Mouse (Mus musculus) layer of hippocampus, adult 8-10 months (tissue): ENCODE measurements around the gene Wdr90. TPM values are rescaled to one million over a fixed set of nuclear protein-coding genes. Genes with fewer than 3 reads are reported as not detected.
"Not testable (repeated sequence)": the region's sequence is repeated elsewhere in the genome, so short reads cannot be mapped to it uniquely, and the experiment has no call there.

Source experiments
- DNase-seq, 2 experiments: peaks; one replicate each; pipeline ENCODE4 v3.0.0; 2022; ENCODE audit warnings: low spot score in 2 of 2
- total RNA-seq, 4 experiments: library from RNA; stranded (reverse); gene quantifications; 2 replicates each; pipeline ENCODE4 v1.2.4; 2022

Wdr90 gene
- total RNA-seq, 4 experiments from 2014 or later: 19.0 to 28.8 (median 23.6) TPM

- DNase-seq: no peak
These were observed 16.7 kb upstream of the Wdr90 start for GRCm38 (mm10) chr17:25877741-25878610.

GRCm38 (mm10) chr17:25877025-25877424 lies 15.7 kb upstream of the Wdr90 start:
- no peak for DNase-seq

GRCm38 (mm10) chr17:25876347-25876915 lies 15.1 kb upstream of the Wdr90 start:
- DNase-seq: no peak

GRCm38 (mm10) chr17:25875171-25876136 lies 14.2 kb upstream of the Wdr90 start:
- peak; percentile 85 to 91 for DNase-seq

GRCm38 (mm10) chr17:25874721-25875170 lies 13.4 kb upstream of the Wdr90 start, which contains the start of gene Mettl26:
Gene Mettl26, plus strand, starts transcription at chr17:25875074.
- DNase-seq: peak; percentile 94 to 99

GRCm38 (mm10) chr17:25874148-25874720 lies 12.9 kb upstream of the Wdr90 start:
- DNase-seq: no peak

GRCm38 (mm10) chr17:25873405-25874147 lies 12.3 kb upstream of the Wdr90 start:
- DNase-seq: no peak

- no peak for DNase-seq
These were observed 11.4 kb upstream of the Wdr90 start for GRCm38 (mm10) chr17:25872676-25873075.

GRCm38 (mm10) chr17:25871566-25871965 lies 10.3 kb upstream of the Wdr90 start:
- not testable (repeated sequence) for DNase-seq

GRCm38 (mm10) chr17:25869954-25870353 lies 8.7 kb upstream of the Wdr90 start:
- no peak for DNase-seq

GRCm38 (mm10) chr17:25869498-25869897 lies 8.2 kb upstream of the Wdr90 start:
- no peak for DNase-seq

- DNase-seq: peak; percentile 72 to 78
These were observed 7.4 kb upstream of the Wdr90 start, which contains the start of gene Mcrip2 for GRCm38 (mm10) chr17:25868601-25869191. Gene Mcrip2, minus strand, starts transcription at chr17:25868764.

- DNase-seq: no peak
These were observed 6.7 kb upstream of the Wdr90 start for GRCm38 (mm10) chr17:25867836-25868600.

- no peak for DNase-seq
These were observed 6.2 kb upstream of the Wdr90 start for GRCm38 (mm10) chr17:25867509-25867835.

- no peak for DNase-seq
These were observed 4.9 kb upstream of the Wdr90 start for GRCm38 (mm10) chr17:25866172-25866571.

GRCm38 (mm10) chr17:25865288-25865687 lies 4.0 kb upstream of the Wdr90 start:
- no peak for DNase-seq

GRCm38 (mm10) chr17:25864311-25864710 lies 3.0 kb upstream of the Wdr90 start:
- no peak for DNase-seq

- no peak for DNase-seq
These were observed 2.4 kb upstream of the Wdr90 start for GRCm38 (mm10) chr17:25863681-25864080.
